Mouse (Mus musculus) embryonic facial prominence, embryonic 13.5 days (tissue): ENCODE data around the gene Exo5. TPM values are rescaled to one million over a fixed set of nuclear protein-coding genes. Genes with fewer than 3 reads are reported as not detected.

ENCODE experiments used
- ATAC-seq: fragments of 200-750 bp; cut with Nextera tagmentation; 2 replicates; pipeline ENCODE4 v1.8.0; 2017; ENCODE audit warnings: low read depth; ENCODE audit not compliant: insufficient number of reproducible peaks, insufficient read depth, low FRiP score, low TSS enrichment
- H3K27ac ChIP-seq: fragments of 300-500 bp; sonication (generic); 2 replicates; pipeline ENCODE4 v1.5.1; 2015; ENCODE audit warnings: moderate library complexity, mild to moderate bottlenecking, inconsistent platforms
- H3K27me3 ChIP-seq: fragments of 300-500 bp; sonication (generic); 2 replicates; pipeline ENCODE4 v1.6.1; 2015; ENCODE audit warnings: mild to moderate bottlenecking, inconsistent platforms
- H3K36me3 ChIP-seq: fragments of 300-500 bp; sonication (generic); 2 replicates; pipeline ENCODE4 v1.6.1; 2015; ENCODE audit warnings: mild to moderate bottlenecking, inconsistent platforms
- H3K4me1 ChIP-seq: fragments of 300-500 bp; sonication (generic); 2 replicates; pipeline ENCODE4 v1.6.1; 2015; ENCODE audit warnings: inconsistent platforms
- H3K4me2 ChIP-seq: fragments of 300-500 bp; sonication (generic); 2 replicates; pipeline ENCODE4 v1.6.1; 2015; ENCODE audit warnings: moderate library complexity, mild to moderate bottlenecking, inconsistent platforms
- H3K4me3 ChIP-seq: fragments of 300-500 bp; sonication (generic); 2 replicates; pipeline ENCODE4 v1.5.1; 2015; ENCODE audit warnings: mild to moderate bottlenecking, inconsistent platforms
- H3K9ac ChIP-seq: fragments of 300-500 bp; sonication (generic); 2 replicates; pipeline ENCODE4 v1.6.1; 2015; ENCODE audit warnings: mild to moderate bottlenecking, inconsistent platforms
- H3K9me3 ChIP-seq: fragments of 300-500 bp; sonication (generic); 2 replicates; pipeline ENCODE4 v1.6.1; 2016; ENCODE audit warnings: inconsistent platforms
- WGBS: fragments of 180-500 bp; shearing (Covaris S2); methylation state at CpG from one replicate; pipeline ENCODE4 v1.1.7; 2015; ENCODE audit warnings: mixed read lengths; 5-methylcytosine and 5-hydroxymethylcytosine counted together
- polyA plus RNA-seq: library from polyadenylated mRNA; unstranded; fragments of >200 nt; fragmentation: Nextera tagmentation; extraction: Ambion mirVana; gene quantifications from 2 replicates; pipeline ENCODE4 v1.2.1, GENCODE M21; 2015

Exo5 gene
- polyA plus RNA-seq, 1 experiment from 2014 or later, result 35.7 TPM

DNA sequence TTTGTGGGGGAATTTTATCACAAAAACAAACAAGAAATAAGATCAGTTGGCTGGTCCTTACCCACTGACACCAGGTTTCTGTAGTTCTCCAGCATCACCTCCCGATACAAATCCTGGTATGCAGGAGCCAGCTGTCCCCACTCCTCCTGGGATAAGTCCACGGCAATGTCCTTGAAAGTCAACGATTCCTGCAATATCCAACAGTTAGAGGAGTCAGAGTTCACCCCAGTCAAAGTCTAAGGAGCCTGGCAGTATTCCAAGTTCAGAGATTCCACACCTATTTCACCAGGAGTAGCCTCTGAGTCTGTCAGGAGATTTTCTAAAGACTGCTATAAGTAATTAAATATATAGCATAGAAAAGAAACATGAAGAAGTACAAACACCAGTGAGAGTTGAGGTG, 10.2 kb upstream of the Exo5 start:
- no peaks in the 10 kb centered on the region for H3K27me3 ChIP-seq
- no peak for ATAC-seq
- no peak overlapping the region for H3K4me3 ChIP-seq
- 87% methylated on average over 3 of the region's 3 CpGs for WGBS
- H3K27ac ChIP-seq, result no peak overlapping the region
- H3K9me3 ChIP-seq, result no peaks in the 10 kb centered on the region
- peaks cover 16% of the 10 kb centered on the region for H3K36me3 ChIP-seq
- H3K4me1 ChIP-seq, result no peaks in the 10 kb centered on the region
- H3K4me2 ChIP-seq, result no peak overlapping the region
- H3K9ac ChIP-seq, result no peak overlapping the region

DNA sequence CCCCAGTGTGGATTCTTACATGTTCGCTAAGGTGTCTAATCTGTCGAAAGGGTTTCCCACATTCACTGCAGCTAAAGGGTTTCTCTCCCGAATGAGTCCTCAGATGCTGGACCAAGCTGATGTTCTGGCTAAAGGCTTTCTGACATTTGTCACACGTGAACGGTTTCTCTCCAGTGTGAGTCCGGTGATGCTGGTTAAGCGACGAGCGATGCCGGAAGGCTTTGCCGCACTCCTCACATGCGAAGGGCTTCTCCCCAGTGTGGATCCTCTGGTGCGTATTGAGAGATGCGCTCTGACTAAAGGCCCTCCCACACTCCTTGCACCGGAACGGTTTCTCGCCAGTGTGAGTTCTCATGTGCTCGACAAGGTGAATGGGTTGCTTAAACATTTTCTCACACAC, 5.9 kb upstream of the Exo5 start:
- no peak for ATAC-seq
- Histone ChIP-seq H3K9me3 (no peaks in the 10 kb centered on the region), H3K4me3 (no peak overlapping the region), H3K4me1 (no peaks in the 10 kb centered on the region), H3K9ac (no peak overlapping the region), H3K27me3 (no peaks in the 10 kb centered on the region), H3K27ac (no peak overlapping the region), H3K4me2 (no peak overlapping the region), H3K36me3 (peaks cover 16% of the 10 kb centered on the region)
- 95% methylated on average over 18 of the region's 18 CpGs for WGBS

DNA sequence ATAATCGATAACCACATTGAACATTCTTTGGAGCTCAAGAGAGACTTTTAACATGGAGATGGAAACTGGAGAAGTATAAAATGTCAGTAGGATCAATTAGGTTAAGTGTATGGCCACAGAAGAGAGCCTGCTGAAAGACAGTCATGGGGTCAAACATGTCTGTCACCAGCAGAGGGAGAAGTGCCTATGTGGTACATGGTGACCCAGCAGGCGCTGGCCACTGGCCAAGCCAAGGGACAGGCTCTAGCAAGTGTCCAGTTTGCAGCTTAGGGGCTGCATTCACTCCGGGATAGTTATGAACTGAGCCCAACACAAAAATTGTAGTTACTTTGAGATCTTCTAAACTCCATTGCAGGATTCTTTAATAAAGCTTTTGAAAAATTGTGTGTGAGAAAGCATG, 3.9 kb upstream of the Exo5 start:
- 79% methylated on average over 3 of the region's 3 CpGs for WGBS
- H3K27ac ChIP-seq, result no peak overlapping the region
- peaks cover 11% of the 10 kb centered on the region for H3K36me3 ChIP-seq
- no peaks in the 10 kb centered on the region for H3K27me3 ChIP-seq
- H3K4me2 ChIP-seq, result no peak overlapping the region
- H3K9ac ChIP-seq, result no peak overlapping the region
- peaks cover 6% of the 10 kb centered on the region; the same call in 1 of the 2 replicates for H3K4me1 ChIP-seq
- H3K4me3 ChIP-seq, result no peak overlapping the region
- ATAC-seq, result no peak
- H3K9me3 ChIP-seq, result no peaks in the 10 kb centered on the region

DNA sequence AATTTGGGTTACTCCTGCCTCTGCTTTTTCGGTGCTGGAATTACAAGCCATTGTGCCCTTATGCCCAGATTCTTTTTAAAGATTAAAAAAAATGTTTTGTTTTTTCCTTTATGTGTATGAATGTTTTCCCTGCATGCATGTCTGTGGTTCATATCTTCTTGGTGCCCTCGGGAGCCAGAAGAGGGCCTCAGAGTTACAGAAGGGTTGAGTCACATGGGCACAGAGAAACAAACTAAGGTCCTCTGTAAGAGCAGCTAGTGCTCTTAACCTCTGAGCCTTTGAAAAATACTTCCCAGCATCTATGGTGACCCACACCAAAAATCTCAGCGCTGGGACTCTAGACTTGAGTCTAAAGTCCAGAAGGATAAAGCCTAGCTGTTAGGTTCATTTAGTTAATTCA, 569 bp upstream of the Exo5 start:
- ATAC-seq, result no peak
- peak overlapping the region; percentile 89 for H3K9ac ChIP-seq

DNA sequence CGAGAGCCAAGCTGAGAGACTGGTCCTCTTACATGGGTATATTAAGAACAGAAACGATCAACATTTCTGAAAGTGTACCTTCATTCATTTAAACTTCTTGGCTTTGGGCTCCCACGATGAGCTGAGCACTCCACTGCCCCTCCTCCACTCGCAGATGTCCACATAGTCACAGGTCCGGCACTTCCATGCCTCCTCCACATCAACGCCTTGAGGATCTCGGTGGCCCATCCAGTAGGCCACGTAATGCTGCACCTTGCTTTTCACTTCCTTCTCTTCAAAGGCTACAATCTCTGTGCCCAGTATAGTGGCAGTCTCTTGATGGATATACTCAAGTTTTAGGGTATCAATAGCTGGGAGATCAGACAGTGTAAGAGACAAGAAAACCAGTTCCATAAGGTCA, 3.4 kb downstream of the Exo5 start:
- no peak overlapping the region for H3K9ac ChIP-seq
- no peak overlapping the region for H3K4me2 ChIP-seq
- peaks cover 37% of the 10 kb centered on the region for H3K36me3 ChIP-seq
- peaks cover 27% of the 10 kb centered on the region for H3K9me3 ChIP-seq
- H3K4me3 ChIP-seq, result no peak overlapping the region
- H3K27me3 ChIP-seq, result no peaks in the 10 kb centered on the region
- H3K27ac ChIP-seq, result no peak overlapping the region
- no peak for ATAC-seq
- H3K4me1 ChIP-seq, result peaks cover 6% of the 10 kb centered on the region; the same call in 1 of the 2 replicates
- 94% methylated on average over 8 of the region's 8 CpGs for WGBS

More for the DNA sequence above, 569 bp upstream of the Exo5 start:
- Histone ChIP-seq H3K27me3 (no peaks in the 10 kb centered on the region), H3K9me3 (peaks cover 22% of the 10 kb centered on the region), H3K4me2 (peak overlapping the region; percentile 70), H3K27ac (peak overlapping the region; percentile 92), H3K36me3 (peaks cover 27% of the 10 kb centered on the region), H3K4me1 (peaks cover 6% of the 10 kb centered on the region; the same call in 1 of the 2 replicates), H3K4me3 (peak overlapping the region; percentile 69)
- 21% methylated on average over 3 of the region's 3 CpGs for WGBS

DNA sequence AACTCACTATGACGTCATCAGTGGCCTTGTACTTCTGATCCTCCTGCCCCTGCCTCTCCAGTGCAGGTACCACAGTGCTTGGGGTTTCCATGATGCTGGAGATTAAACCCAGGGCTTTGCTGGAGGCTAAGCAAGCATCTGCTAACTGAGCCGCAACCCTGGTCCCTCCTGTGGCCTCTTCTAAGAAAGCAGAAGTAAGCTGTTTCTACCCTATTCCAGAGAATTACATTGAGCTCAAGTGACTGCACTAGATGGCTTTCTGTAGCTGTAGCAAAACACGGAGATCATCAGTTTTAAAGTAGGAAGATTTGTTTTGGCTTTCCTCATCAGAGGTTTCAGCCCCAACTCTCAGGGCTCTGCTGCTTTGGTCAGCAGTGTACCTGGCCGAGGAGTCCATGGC, 10.3 kb downstream of the Exo5 start:
- Histone ChIP-seq H3K9ac (no peak overlapping the region), H3K4me3 (no peak overlapping the region), H3K27ac (no peak overlapping the region), H3K4me2 (no peak overlapping the region), H3K27me3 (no peaks in the 10 kb centered on the region), H3K36me3 (peaks cover 4% of the 10 kb centered on the region), H3K9me3 (no peaks in the 10 kb centered on the region), H3K4me1 (0 out of 2 replicates have a peak, but pooled peaks cover 3% of the 10 kb centered on the region)
- no peak for ATAC-seq
- WGBS, result 69% methylated on average over 4 of the region's 4 CpGs

DNA sequence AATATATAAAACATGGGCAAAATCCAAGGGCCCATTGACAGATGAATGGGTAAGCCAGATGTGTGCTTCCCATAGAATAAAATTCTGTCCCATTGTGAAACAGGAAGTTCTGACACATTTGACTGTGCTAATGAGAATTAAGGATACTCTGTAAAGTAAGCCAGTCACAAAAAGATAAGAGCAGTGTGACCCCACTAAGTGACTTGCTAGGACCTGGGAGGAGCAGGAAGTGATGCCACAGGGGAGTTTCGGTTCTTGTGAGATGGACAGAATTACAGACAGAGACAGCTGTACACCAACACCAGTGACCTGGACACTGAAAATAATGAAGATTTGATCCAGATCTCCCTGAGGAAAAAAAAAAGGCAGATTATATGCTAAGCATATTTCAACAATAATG, 11.0 kb downstream of the Exo5 start:
- no peaks in the 10 kb centered on the region for H3K27me3 ChIP-seq
- 57% methylated on average over 1 of the region's 1 CpGs for WGBS
- ATAC-seq, result no peak

DNA sequence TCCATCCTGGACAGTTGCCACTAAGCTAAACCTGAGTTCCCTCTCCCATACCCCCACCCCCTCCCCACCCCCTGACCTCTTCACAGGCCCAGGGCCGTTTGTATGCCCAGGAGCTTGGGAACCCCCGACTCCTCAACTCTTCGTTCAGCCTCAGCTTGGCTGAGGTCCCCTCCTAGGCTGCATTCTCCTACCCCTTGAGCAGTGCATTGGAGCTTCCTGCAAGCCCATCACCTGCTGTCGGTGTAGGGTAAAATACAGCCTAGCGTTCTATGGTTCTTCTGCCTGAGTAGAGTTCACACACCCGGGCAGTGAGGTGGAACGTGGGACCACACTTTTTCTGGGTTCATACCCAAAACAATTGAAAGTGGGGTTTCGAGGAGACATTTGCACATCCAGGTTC, 11.4 kb downstream of the Exo5 start:
- H3K9ac ChIP-seq, result no peak overlapping the region
- 61% methylated on average over 8 of the region's 8 CpGs for WGBS
- H3K27ac ChIP-seq, result no peak overlapping the region
- H3K4me1 ChIP-seq, result 0 out of 2 replicates have a peak, but pooled peaks cover 3% of the 10 kb centered on the region
- H3K27me3 ChIP-seq, result no peaks in the 10 kb centered on the region
- no peak for ATAC-seq
- no peak overlapping the region for H3K4me3 ChIP-seq
- H3K9me3 ChIP-seq, result no peaks in the 10 kb centered on the region
- H3K36me3 ChIP-seq, result no peaks in the 10 kb centered on the region
- no peak overlapping the region for H3K4me2 ChIP-seq

More for the DNA sequence above, 11.0 kb downstream of the Exo5 start:
- Histone ChIP-seq H3K4me2 (no peak overlapping the region), H3K9me3 (no peaks in the 10 kb centered on the region), H3K4me1 (0 out of 2 replicates have a peak, but pooled peaks cover 3% of the 10 kb centered on the region), H3K4me3 (no peak overlapping the region), H3K27ac (no peak overlapping the region), H3K36me3 (no peaks in the 10 kb centered on the region), H3K9ac (no peak overlapping the region)

DNA sequence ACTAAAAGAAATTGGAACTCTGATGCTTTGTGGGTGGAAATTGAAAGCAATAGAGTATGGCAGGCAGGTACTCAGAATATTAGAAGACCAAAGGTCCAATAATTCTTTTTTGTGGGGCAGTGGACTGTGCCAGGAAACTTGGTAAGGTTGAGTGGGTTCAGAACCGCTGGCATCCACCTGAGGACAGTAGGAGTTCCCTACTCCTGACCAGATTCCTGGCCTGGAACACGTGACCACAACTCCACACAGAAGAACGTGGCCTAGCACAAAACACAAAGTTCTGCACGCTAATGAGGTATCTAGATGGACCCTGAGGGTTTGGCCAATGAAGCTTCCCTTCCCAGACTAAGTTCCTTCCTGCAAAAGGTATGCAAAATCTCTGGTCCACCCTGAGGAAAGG, 12.0 kb downstream of the Exo5 start:
- WGBS, result 53% methylated on average over 4 of the region's 4 CpGs
- Histone ChIP-seq H3K9me3 (no peaks in the 10 kb centered on the region), H3K4me3 (no peak overlapping the region), H3K4me1 (0 out of 2 replicates have a peak, but pooled peaks cover 3% of the 10 kb centered on the region), H3K36me3 (no peaks in the 10 kb centered on the region), H3K4me2 (no peak overlapping the region), H3K27me3 (no peaks in the 10 kb centered on the region), H3K9ac (no peak overlapping the region), H3K27ac (no peak overlapping the region)
- ATAC-seq, result no peak

DNA sequence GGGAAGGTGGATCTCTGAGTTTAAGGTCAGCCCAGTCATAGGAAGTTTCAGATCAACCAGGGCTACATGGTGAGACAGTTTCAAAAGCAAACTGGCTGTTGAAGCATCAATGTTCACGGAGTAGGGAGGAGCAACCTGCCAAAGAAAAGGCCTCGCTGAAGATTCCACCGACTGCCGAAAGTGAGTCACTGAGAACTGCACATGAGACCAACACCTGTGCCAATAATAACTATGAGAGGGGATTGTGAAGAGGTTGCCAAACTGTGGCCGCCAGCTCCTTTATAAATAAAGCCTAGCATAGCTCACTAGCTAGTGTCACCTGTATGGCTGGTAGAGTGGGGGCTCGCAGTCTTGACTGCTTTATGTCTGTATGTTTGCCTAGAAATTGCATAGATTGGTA, 13.7 kb downstream of the Exo5 start:
- H3K9me3 ChIP-seq, result no peaks in the 10 kb centered on the region
- 0 out of 2 replicates have a peak, but pooled peaks cover 3% of the 10 kb centered on the region for H3K4me1 ChIP-seq
- no peaks in the 10 kb centered on the region for H3K27me3 ChIP-seq
- ATAC-seq, result no peak
- no peak overlapping the region for H3K27ac ChIP-seq
- H3K9ac ChIP-seq, result no peak overlapping the region
- no peak overlapping the region for H3K4me2 ChIP-seq
- no peaks in the 10 kb centered on the region for H3K36me3 ChIP-seq
- no peak overlapping the region for H3K4me3 ChIP-seq
- 75% methylated on average over 6 of the region's 6 CpGs for WGBS

DNA sequence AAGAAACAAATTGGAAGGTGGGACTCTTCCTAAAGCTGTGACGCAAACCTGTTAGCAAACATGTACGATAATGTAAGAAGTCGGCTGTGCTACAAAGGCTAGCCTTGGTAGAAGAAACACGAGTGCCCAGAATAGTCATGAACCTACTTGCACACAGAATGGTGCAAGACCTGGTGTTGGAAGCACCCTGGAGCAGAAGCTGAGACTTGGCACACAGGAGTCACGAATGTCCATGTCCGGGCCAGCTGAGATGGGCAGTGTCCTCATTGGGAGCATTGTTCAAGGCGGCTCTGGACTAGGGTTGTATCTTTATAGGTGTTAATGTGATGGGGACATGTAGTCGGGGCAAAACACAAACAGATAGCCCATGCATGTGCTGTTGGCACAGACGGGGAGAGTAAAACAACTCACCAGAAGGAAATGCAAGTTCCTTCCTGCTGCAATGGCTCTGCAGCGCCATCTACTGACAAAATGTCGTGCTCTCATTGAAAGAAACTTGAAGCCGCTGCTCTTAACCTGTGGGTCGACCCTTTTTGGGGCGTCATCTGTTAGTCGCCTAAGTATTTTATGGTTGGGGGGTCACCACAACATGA, 15.2 kb downstream of the Exo5 start:
- H3K9ac ChIP-seq, result no peak overlapping the region
- H3K36me3 ChIP-seq, result no peaks in the 10 kb centered on the region
- no peak for ATAC-seq
- 0 out of 2 replicates have a peak, but pooled peaks cover 3% of the 10 kb centered on the region for H3K4me1 ChIP-seq
- no peaks in the 10 kb centered on the region for H3K27me3 ChIP-seq
- WGBS, result 32% methylated on average over 15 of the region's 15 CpGs
- H3K4me3 ChIP-seq, result no peak overlapping the region
- H3K4me2 ChIP-seq, result 0 out of 2 replicates have a peak overlapping the region, but pooled peaks have one; percentile 19
- H3K9me3 ChIP-seq, result no peaks in the 10 kb centered on the region
- H3K27ac ChIP-seq, result no peak overlapping the region

DNA sequence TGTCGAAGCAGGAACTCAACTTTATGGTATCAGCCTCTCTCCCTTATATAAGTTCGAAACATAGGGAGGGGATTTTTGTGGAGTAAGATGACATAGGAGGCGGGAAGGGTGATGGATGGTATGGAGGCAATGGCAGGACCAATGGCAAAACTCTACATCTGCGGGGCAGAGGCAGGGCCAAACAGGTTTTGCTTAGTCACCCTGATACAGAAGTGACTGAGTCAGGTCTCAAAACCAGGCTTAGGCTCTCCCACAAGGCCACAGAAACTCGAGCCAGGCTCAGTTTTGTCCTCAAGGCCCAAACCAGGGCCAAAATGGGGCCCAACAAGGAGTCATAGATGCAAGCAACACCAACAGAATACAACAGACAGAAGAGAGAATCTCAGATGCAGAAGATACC, 19.2 kb downstream of the Exo5 start:
- Histone ChIP-seq H3K4me2 (no peak overlapping the region), H3K36me3 (no peaks in the 10 kb centered on the region), H3K4me1 (0 out of 2 replicates have a peak, but pooled peaks cover 3% of the 10 kb centered on the region), H3K9ac (no peak overlapping the region), H3K9me3 (no peaks in the 10 kb centered on the region), H3K4me3 (no peak overlapping the region), H3K27me3 (no peaks in the 10 kb centered on the region), H3K27ac (no peak overlapping the region)
- ATAC-seq, result no peak
- WGBS, result 78% methylated on average over 5 of the region's 5 CpGs
